Mouse (Mus musculus) small intestine, adult 2 months (tissue): ENCODE measurements around the gene Ago4. TPM values are rescaled to one million over a fixed set of nuclear protein-coding genes. Genes with fewer than 3 reads are reported as not detected.
"Not testable (repeated sequence)": the region's sequence is repeated elsewhere in the genome, so short reads cannot be mapped to it uniquely, and the experiment has no call there.

ENCODE experiments used
- H3K27ac ChIP-seq: fragments of 200-500 bp; 2 replicates; pipeline ENCODE4 v1.5.1; 2012; ENCODE audit warnings: low read depth, low read length, control low read depth, inconsistent platforms; ENCODE audit not compliant: insufficient read depth
- H3K27me3 ChIP-seq: fragments of 200-500 bp; 2 replicates; pipeline ENCODE4 v1.6.1; 2012; ENCODE audit warnings: mild to moderate bottlenecking, moderate library complexity, low read length, inconsistent platforms; ENCODE audit not compliant: control insufficient read depth, insufficient read depth
- H3K36me3 ChIP-seq: fragments of 200-500 bp; 2 replicates; pipeline ENCODE4 v1.6.1; 2012; ENCODE audit warnings: mild to moderate bottlenecking, low read length, control low read depth, inconsistent platforms; ENCODE audit not compliant: control insufficient read depth, insufficient read depth
- H3K4me1 ChIP-seq: fragments of 200-500 bp; 2 replicates; pipeline ENCODE4 v1.6.1; 2012; ENCODE audit warnings: low read length, inconsistent platforms, mixed read lengths; ENCODE audit not compliant: control insufficient read depth, insufficient read depth, insufficient read length
- H3K4me3 ChIP-seq: fragments of 200-500 bp; 2 replicates; pipeline ENCODE4 v1.5.1; 2012; ENCODE audit warnings: low read depth, mild to moderate bottlenecking, control low read depth, inconsistent platforms, low read length, moderate library complexity
- CTCF ChIP-seq: fragments of 200-500 bp; IDR thresholded peaks from 2 replicates; pipeline ENCODE4 v1.5.1; 2012; ENCODE audit warnings: low read depth, mild to moderate bottlenecking, control low read depth, inconsistent platforms, low read length, moderate library complexity, mixed read lengths; ENCODE audit not compliant: insufficient replicate concordance, insufficient read length; ENCODE audit errors: extremely low read depth
- POLR2A ChIP-seq: fragments of 200-500 bp; IDR thresholded peaks from 2 replicates; pipeline ENCODE4 v1.6.1; 2012; ENCODE audit warnings: low read depth, mild to moderate bottlenecking, control low read depth, inconsistent platforms, low read length, moderate library complexity
- WGBS: fragments of 180-500 bp; shearing (Covaris S2); methylation state at CpG from one replicate; pipeline ENCODE4 v1.1.7; 2018; 5-methylcytosine and 5-hydroxymethylcytosine counted together
- polyA plus RNA-seq: library from polyadenylated mRNA; depleted of rRNA; stranded (reverse); fragments of >200 nt; gene quantifications from 2 replicates; pipeline ENCODE4 v1.2.3, GENCODE M21; 2012

Gene Ago4
- polyA plus RNA-seq, 1 experiment, result 0.63 TPM

GRCm38 (mm10) chr4:126545016-126545415 lies 11.7 kb upstream of the Ago4 start:
- H3K4me3 ChIP-seq, result no peak overlapping the region
- no peak overlapping the region for H3K27ac ChIP-seq
- no peaks in the 10 kb centered on the region for H3K27me3 ChIP-seq
- no peaks in the 10 kb centered on the region for H3K36me3 ChIP-seq
- H3K4me1 ChIP-seq, result no peaks in the 10 kb centered on the region
- TF ChIP-seq CTCF (no peak), POLR2A (no peak)
- 85% methylated on average over 1 of the region's 1 CpGs for WGBS

DNA sequence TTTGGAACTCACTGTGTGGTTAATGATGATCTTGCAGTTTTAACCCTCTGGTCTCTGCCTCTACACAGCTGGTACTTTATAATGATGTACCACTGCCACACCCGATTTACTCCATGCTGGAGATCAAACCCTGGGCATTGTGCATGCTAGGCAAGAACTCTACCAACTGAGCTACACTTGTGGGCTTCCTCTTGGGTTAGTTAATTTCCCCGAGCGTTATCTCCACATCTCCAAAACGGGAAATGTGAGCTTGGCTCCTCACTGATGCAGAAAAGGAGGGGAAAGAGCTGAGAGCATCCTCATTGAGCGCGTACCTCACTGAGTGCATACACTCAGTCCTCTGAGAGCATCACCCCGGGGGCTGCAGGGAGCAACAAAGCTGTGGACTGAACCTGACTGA lies 9.6 kb upstream of the Ago4 start:
- no peak for TF ChIP-seq CTCF
- H3K4me1 ChIP-seq, result no peaks in the 10 kb centered on the region
- H3K27me3 ChIP-seq, result no peaks in the 10 kb centered on the region
- no peak overlapping the region for H3K27ac ChIP-seq
- H3K4me3 ChIP-seq, result no peak overlapping the region
- H3K36me3 ChIP-seq, result no peaks in the 10 kb centered on the region
- 54% methylated on average over 7 of the region's 7 CpGs for WGBS

DNA sequence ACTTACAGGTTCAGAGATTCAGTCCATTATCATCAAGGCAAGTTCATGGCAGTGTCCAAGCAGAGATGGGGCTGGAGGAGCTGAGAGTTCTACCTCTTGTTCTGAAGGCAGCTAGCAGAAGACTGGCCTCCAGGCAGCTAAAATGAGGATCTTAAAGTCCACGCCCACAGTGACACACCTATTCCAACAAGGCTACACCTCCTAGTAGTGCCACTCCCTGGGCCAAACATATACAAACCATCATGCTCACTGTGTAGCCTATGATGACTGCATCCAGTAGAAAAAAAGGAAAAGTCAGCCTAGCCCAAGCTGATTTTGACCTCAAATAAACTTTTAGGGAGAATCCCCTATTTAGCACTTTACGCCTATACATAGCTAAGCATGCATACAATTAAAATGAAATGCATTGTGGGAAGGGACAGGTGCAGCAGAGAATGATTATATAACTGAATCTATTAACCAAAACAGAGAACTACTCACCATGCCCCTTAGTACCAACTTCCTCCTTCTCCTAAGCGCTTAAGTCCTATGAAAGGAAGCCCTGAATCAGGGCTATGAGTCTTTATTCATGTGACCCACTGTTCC lies 7.3 kb upstream of the Ago4 start:
- Histone ChIP-seq H3K27ac (no peak overlapping the region), H3K4me1 (no peaks in the 10 kb centered on the region), H3K27me3 (no peaks in the 10 kb centered on the region), H3K36me3 (no peaks in the 10 kb centered on the region), H3K4me3 (no peak overlapping the region)
- 23% methylated on average over 3 of the region's 3 CpGs for WGBS
- TF ChIP-seq CTCF, result no peak
- no peak for TF ChIP-seq POLR2A

GRCm38 (mm10) chr4:126536865-126537264 lies 3.6 kb upstream of the Ago4 start:
- H3K27ac ChIP-seq, result no peak overlapping the region
- no peaks in the 10 kb centered on the region for H3K36me3 ChIP-seq
- no peaks in the 10 kb centered on the region for H3K4me1 ChIP-seq
- 60% methylated on average over 5 of the region's 5 CpGs for WGBS
- 0 out of 2 replicates have a peak, but pooled peaks cover 8% of the 10 kb centered on the region for H3K27me3 ChIP-seq
- TF ChIP-seq POLR2A (no peak), CTCF (no peak)
- H3K4me3 ChIP-seq, result no peak overlapping the region

- WGBS, result 93% methylated on average over 7 of the region's 7 CpGs
- not testable (repeated sequence) for H3K4me1 ChIP-seq, H3K4me3 ChIP-seq, H3K36me3 ChIP-seq, H3K27ac ChIP-seq, H3K27me3 ChIP-seq
Observed at GRCm38 (mm10) chr4:126535631-126536030, 2.4 kb upstream of the Ago4 start.

DNA sequence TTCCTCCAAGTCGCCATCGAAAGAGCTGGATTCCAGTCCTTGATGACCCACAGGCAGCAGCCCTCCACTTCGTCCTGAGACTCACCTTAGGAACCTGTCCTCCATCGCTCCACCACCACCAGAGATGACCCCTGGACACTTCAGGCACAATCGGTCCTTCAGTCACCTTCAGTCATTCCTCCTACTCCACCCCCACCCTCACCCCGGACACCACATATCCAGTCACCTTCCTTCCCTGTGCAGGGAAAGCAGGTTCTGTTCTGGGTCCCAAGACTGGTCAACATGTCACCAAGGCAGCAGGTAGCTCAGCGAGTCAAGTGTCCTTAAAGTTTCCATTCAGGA lies 428 bp upstream of the Ago4 start:
- 15% methylated on average over 7 of the region's 7 CpGs for WGBS

DNA sequence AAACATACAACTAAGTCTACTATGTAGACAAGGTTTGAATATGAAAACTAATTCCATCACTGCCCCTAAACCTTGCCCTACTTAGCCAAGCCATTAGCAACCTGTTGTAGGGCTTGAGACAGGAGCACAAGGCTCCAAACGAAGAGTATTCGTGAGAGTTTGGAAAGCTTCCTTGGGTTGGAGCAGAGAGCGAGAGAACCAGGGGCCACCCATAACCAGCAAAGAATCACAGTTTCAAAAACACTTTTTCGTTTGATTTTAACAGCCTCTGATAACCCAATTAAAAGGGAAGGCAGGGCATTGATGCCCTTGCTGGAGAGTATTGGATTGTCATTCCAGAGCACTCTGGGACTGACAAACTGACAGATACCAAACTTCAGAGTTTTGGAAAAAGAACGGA lies 980 bp downstream of the Ago4 start:
- H3K36me3 ChIP-seq, result no peaks in the 10 kb centered on the region
- 61% methylated on average over 5 of the region's 5 CpGs for WGBS
- H3K27ac ChIP-seq, result no peak overlapping the region
- peak overlapping the region; percentile 98; the same call in 1 of the 2 replicates for H3K4me3 ChIP-seq
- H3K4me1 ChIP-seq, result no peaks in the 10 kb centered on the region
- H3K27me3 ChIP-seq, result 0 out of 2 replicates have a peak, but pooled peaks cover 8% of the 10 kb centered on the region
- no peak for TF ChIP-seq CTCF
- TF ChIP-seq POLR2A, result no peak

More for the DNA sequence above, 428 bp upstream of the Ago4 start:
- TF ChIP-seq CTCF, result no peak
- no peak for TF ChIP-seq POLR2A
- no peaks in the 10 kb centered on the region for H3K36me3 ChIP-seq
- no peak overlapping the region for H3K27ac ChIP-seq
- 0 out of 2 replicates have a peak, but pooled peaks cover 8% of the 10 kb centered on the region for H3K27me3 ChIP-seq
- H3K4me1 ChIP-seq, result no peaks in the 10 kb centered on the region
- peak overlapping the region; percentile 98 for H3K4me3 ChIP-seq

GRCm38 (mm10) chr4:126526828-126527227 lies 6.4 kb downstream of the Ago4 start:
- Histone ChIP-seq H3K27me3 (no peaks in the 10 kb centered on the region), H3K27ac (no peak overlapping the region), H3K4me1 (no peaks in the 10 kb centered on the region), H3K4me3 (no peak overlapping the region), H3K36me3 (no peaks in the 10 kb centered on the region)
- TF ChIP-seq POLR2A (no peak), CTCF (no peak)
- WGBS, result 96% methylated on average over 5 of the region's 5 CpGs
